Comparison of ENCODE assay signal across 14 mouse cellular contexts in the genomic region with DNA sequence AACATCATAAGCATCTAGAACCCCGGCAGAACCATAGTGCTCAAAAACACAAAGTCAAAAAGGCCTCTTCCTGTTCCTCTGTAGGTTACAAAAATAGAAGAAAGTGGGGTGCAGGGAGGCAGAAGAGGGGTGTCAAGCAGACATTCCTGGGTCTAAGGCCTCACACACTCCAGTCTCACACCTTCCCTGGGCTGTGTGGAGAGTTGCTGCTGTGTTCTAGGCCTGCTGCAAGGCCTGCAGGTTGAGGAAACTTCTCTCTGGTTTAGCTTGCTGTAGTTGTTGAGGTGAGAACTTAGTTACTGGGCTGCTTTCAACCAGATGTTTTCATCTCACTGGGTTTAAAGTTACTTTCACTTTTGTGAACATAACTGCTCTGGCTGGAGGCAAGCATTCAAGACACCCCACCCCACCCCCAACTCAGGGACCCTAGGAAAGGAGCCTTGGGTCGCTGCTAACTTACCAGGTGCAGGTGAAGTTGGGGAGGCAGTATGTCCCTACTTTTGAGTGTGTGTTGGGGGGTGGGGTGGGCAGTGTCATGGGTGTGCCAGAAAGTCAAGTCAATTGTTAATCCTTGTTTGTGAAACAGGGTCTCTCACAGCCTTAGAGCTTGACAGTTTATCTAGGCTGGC.
DNase-seq lines count a peak whose midpoint lies in the region; ATAC-seq lines count a peak whose summit lies in the region.
"Had no signal": no experiment of that assay in that cellular context is flagged by ENCODE, and none has a peak within 500 bp of the region (broad histone marks: within the 10 kb centered on the region; RNA-seq: fewer than 3 reads in every experiment).

No protein-coding gene starts in this region.

- peak; percentile 62 for DNase-seq in CD4-positive, CD25-positive, alpha-beta regulatory T cell, adult 2 months (ENCODE audit: low read depth, low spot score)
- DNase-seq in T-cell, adult 2 months (ENCODE audit: low spot score) = peak; percentile 58
- DNase-seq in thymus, postnatal 14 days = peak; percentile 86
- no peak for DNase-seq in yolk sac, embryonic 10.5 days (ENCODE audit: low spot score)
- no peak for DNase-seq in gastrocnemius, adult 18-20 months (ENCODE audit: low spot score)
- DNase-seq in spleen, postnatal 4 days (ENCODE audit: low spot score in 2 of 2) = no peak
- DNase-seq: adrenal gland, postnatal 36 days; cerebellum, postnatal 14 days; heart, adult 2 months; kidney, adult 9 months; lung, embryonic 14.5 days had no signal

- ATAC-seq in megakaryocyte, adult 5-6 weeks (ENCODE audit: poor library complexity, severe bottlenecking) = peak; percentile 38
- ATAC-seq: forebrain, embryonic 15.5 days; hindbrain, embryonic 16.5 days had no signal

Comparison
In these comparisons a context has a peak if more than half of its experiments do, and no peak if none do; other contexts are left out.
1. DNase-seq: peak in CD4-positive, CD25-positive, alpha-beta regulatory T cell, adult 2 months (single experiment), T-cell, adult 2 months (single experiment) and thymus, postnatal 14 days (single experiment); none in yolk sac, embryonic 10.5 days (single experiment), gastrocnemius, adult 18-20 months (single experiment) and spleen, postnatal 4 days (0 of 2).